Comparison of ENCODE assay signal across 7 mouse cellular contexts in genomic region chr2:119542106-119542505, GRCm38 (mm10). TPM values are rescaled to one million over a fixed set of nuclear protein-coding genes. Genes with fewer than 3 reads are reported as not detected.
DNase-seq lines count a peak whose midpoint lies in the region; ATAC-seq lines count a peak whose summit lies in the region.

No protein-coding gene starts in this region.

- no peaks in the 10 kb centered on the region for H3K4me1 ChIP-seq in liver, embryonic 11.5 days (replicated peaks; ENCODE audit: control insufficient read depth, insufficient read depth, low read length)

- H3K27ac ChIP-seq in liver, embryonic 11.5 days (ENCODE audit: low read depth, low read length) = no peak overlapping the region

- DNase-seq in liver = peak; percentile 68
- DNase-seq in liver, embryonic 11.5 days (ENCODE audit: low spot score) = no peak
- DNase-seq in T-cell, adult 2 months (ENCODE audit: low spot score) = peak; percentile 56
- DNase-seq in embryo, embryonic 11.5 days (ENCODE audit: low read depth, low spot score) = peak; percentile 14
- peak; percentile 81 to 84 for DNase-seq in kidney, postnatal 4 days
- peak; percentile 77 for DNase-seq in lung, postnatal 25 days (ENCODE audit: low spot score)
- DNase-seq in spleen, postnatal 14 days (ENCODE audit: low spot score in 2 of 2) = peak; percentile 38 to 60

- no peaks in the 10 kb centered on the region for H3K36me3 ChIP-seq in liver, embryonic 11.5 days (ENCODE audit: control insufficient read depth, insufficient read depth, low read length)

- H3K4me2 ChIP-seq in liver, embryonic 11.5 days = no peak overlapping the region

- no peak for ATAC-seq in liver, embryonic 11.5 days (replicated peaks; ENCODE audit: low FRiP score)

- WGBS in liver, embryonic 11.5 days = 21% methylated on average over 1 of the region's 1 CpGs

- H3K9me3 ChIP-seq in liver, embryonic 11.5 days (ENCODE audit: control insufficient read depth, low read length) = no peaks in the 10 kb centered on the region

- H3K4me3 ChIP-seq in liver, embryonic 11.5 days (ENCODE audit: low read depth, low read length) = no peak overlapping the region

- H3K27me3 ChIP-seq in liver, embryonic 11.5 days (replicated peaks; ENCODE audit: control insufficient read depth, insufficient read depth, low read length) = no peaks in the 10 kb centered on the region

- no peak overlapping the region for H3K9ac ChIP-seq in liver, embryonic 11.5 days (ENCODE audit: low read depth, low read length)

RNA-seq across cellular contexts. Expression of gene Exd1, which starts 5.3 kb away (rescaled TPM):
- polyA plus RNA-seq in liver, embryonic 11.5 days (2014; fragmentation: Nextera tagmentation; extraction: Ambion mirVana) = 0.25 and 0.29 TPM in 2 replicates

RNA-seq across cellular contexts. Expression of gene Chp1, which starts 5.4 kb away (rescaled TPM):
- 40.1 and 42.2 TPM in 2 replicates for polyA plus RNA-seq in liver, embryonic 11.5 days (2014; fragmentation: Nextera tagmentation; extraction: Ambion mirVana)
